Mouse (Mus musculus) frontal cortex, postnatal 14 days (tissue): ENCODE data around the gene Sec22b.

Experiments
- DNase-seq, 2 experiments: peaks; one replicate each; pipeline ENCODE4 v3.0.0; 2022; ENCODE audit warnings: low spot score in 2 of 2

Gene Sec22b

GRCm38 (mm10) chr3:97900516-97901490, at the start of gene Sec22b:
Gene Sec22b, plus strand, starts transcription at chr3:97901190.
- peak; percentile 79 to 80 for DNase-seq

- no peak for DNase-seq
Measured at GRCm38 (mm10) chr3:97851803-97852202, 49.2 kb upstream of the Sec22b start.

GRCm38 (mm10) chr3:97854575-97855384, 46.2 kb upstream of the Sec22b start:
- DNase-seq = peak in 1 of 2 experiments; percentile 28

GRCm38 (mm10) chr3:97859400-97859799, 41.6 kb upstream of the Sec22b start:
- DNase-seq = no peak

GRCm38 (mm10) chr3:97860820-97861451, 40.1 kb upstream of the Sec22b start:
- DNase-seq = no peak

GRCm38 (mm10) chr3:97866696-97867095, 34.3 kb upstream of the Sec22b start:
- DNase-seq = no peak

- DNase-seq = no peak
Measured at GRCm38 (mm10) chr3:97867221-97868023, 33.6 kb upstream of the Sec22b start.

- peak; percentile 64 to 66 for DNase-seq
Measured at GRCm38 (mm10) chr3:97868024-97868689, 32.8 kb upstream of the Sec22b start.

GRCm38 (mm10) chr3:97868733-97869132, 32.3 kb upstream of the Sec22b start:
- DNase-seq = no peak

GRCm38 (mm10) chr3:97869730-97870129, 31.3 kb upstream of the Sec22b start:
- no peak for DNase-seq

GRCm38 (mm10) chr3:97874777-97875176, 26.2 kb upstream of the Sec22b start:
- no peak for DNase-seq

GRCm38 (mm10) chr3:97876259-97876658, 24.7 kb upstream of the Sec22b start:
- DNase-seq = no peak

- DNase-seq = peak in 1 of 2 experiments; percentile 57
Measured at GRCm38 (mm10) chr3:97879222-97879621, 21.8 kb upstream of the Sec22b start.

GRCm38 (mm10) chr3:97881576-97881975, 19.4 kb upstream of the Sec22b start:
- no peak for DNase-seq

- DNase-seq = no peak
Measured at GRCm38 (mm10) chr3:97887785-97888167, 13.2 kb upstream of the Sec22b start.

GRCm38 (mm10) chr3:97888168-97888901, 12.7 kb upstream of the Sec22b start, which contains the start of gene Pde4dip:
Gene Pde4dip, minus strand, starts transcription at chr3:97888707.
- DNase-seq = peak; percentile 58 to 59

- no peak for DNase-seq
Measured at GRCm38 (mm10) chr3:97890205-97890604, 10.8 kb upstream of the Sec22b start.

GRCm38 (mm10) chr3:97894695-97895094, 6.3 kb upstream of the Sec22b start:
- DNase-seq = no peak

- DNase-seq = no peak
Measured at GRCm38 (mm10) chr3:97898381-97898780, 2.6 kb upstream of the Sec22b start.

GRCm38 (mm10) chr3:97901586-97901985, 596 bp downstream of the Sec22b start:
- no peak for DNase-seq
